Mouse (Mus musculus) liver, adult 2 months (tissue): ENCODE results near the gene Phf5a.

ENCODE experiments used
- CTCF ChIP-seq: fragments of 200-500 bp; IDR thresholded peaks from 2 replicates; pipeline ENCODE4 v1.5.1; 2011; ENCODE audit warnings: low read depth, low read length, control low read depth
- POLR2A ChIP-seq: fragments of 200-500 bp; IDR thresholded peaks from 2 replicates; pipeline ENCODE4 v1.6.1; 2011; ENCODE audit warnings: low read length, control low read depth; ENCODE audit not compliant: insufficient read depth; ENCODE audit errors: extremely low read depth

DNA sequence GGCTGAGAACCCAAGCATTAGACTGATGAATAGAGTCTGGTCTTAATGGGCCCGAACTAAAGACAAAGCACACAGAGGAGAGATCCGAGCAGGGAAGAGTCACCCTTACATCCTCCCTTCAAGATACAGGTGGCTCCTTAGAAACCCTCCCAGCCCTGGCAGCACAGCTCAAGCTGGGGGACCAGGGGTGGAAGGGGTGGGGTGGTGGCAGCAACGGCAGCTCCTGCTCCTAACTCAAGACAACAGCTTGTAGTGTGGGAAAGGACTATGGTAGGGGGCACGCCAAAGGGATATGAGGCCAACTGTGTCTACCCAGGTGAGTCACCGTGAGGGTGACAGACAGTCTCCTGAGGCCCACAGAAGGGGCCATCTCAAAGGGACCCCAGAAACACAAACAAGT is 23.9 kb downstream of the Phf5a start:
- no peak for TF ChIP-seq CTCF
- no peak for TF ChIP-seq POLR2A
